Mouse (Mus musculus): ENCODE measurements at regions not wholly inside any gene's neighbourhood (a gene's known extent, or its start where the extent isn't known, plus 50 kb on each side); places are given as distances from the start of the nearest gene placed in this dataset.

- TF ChIP-seq EP300 (IDR thresholded peaks at IDR 0.05; ENCODE audit: low read depth) (no peak), CTCF (IDR thresholded peaks at IDR 0.05; ENCODE audit: low read depth) (no peak)
These were observed 121.3 kb downstream of the Cdca7 start for GRCm38 (mm10) chr2:72596994-72597925.

Data from heart, postnatal 0 days (tissue).